Mouse (Mus musculus) heart, adult 2 months (tissue): ENCODE measurements around the gene Sco1. TPM values are rescaled to one million over a fixed set of nuclear protein-coding genes. Genes with fewer than 3 reads are reported as not detected.

ENCODE experiments used
- DNase-seq, 2 experiments: peaks; one replicate each; pipeline ENCODE4 v3.0.0; 2021
- H3K27ac ChIP-seq: fragments of 200-600 bp; 2 replicates; pipeline ENCODE4 v1.8.1; 2022
- H3K27me3 ChIP-seq: fragments of 200-500 bp; 2 replicates; pipeline ENCODE4 v1.6.1; 2012; ENCODE audit warnings: mild to moderate bottlenecking, low read length, inconsistent platforms, mixed read lengths; ENCODE audit not compliant: control insufficient read depth, insufficient read depth
- H3K36me3 ChIP-seq: fragments of 200-500 bp; 2 replicates; pipeline ENCODE4 v1.6.1; 2012; ENCODE audit warnings: low read length, inconsistent platforms; ENCODE audit not compliant: control insufficient read depth, insufficient read depth
- H3K4me1 ChIP-seq: fragments of 200-500 bp; 2 replicates; pipeline ENCODE4 v1.6.1; 2011; ENCODE audit warnings: low read length; ENCODE audit not compliant: control insufficient read depth, insufficient read depth
- H3K4me3 ChIP-seq: fragments of 200-600 bp; 2 replicates; pipeline ENCODE4 v1.8.1; 2022
- H3K79me2 ChIP-seq: fragments of 200-500 bp; replicated peaks from 2 replicates; pipeline ENCODE4 v1.6.1; 2012; ENCODE audit warnings: mild to moderate bottlenecking, inconsistent platforms, low read length, moderate library complexity, mixed read lengths; ENCODE audit not compliant: control insufficient read depth, insufficient read depth
- H3K9ac ChIP-seq: fragments of 200-500 bp; 2 replicates; pipeline ENCODE4 v1.6.1; 2012; ENCODE audit warnings: low read depth, mild to moderate bottlenecking, control low read depth, inconsistent platforms, low read length, mixed read lengths
- CTCF ChIP-seq: fragments of 200-600 bp; IDR thresholded peaks from 2 replicates; pipeline ENCODE4 v1.8.1; 2022; ENCODE audit warnings: antibody characterized with exemption, mild to moderate bottlenecking, moderate library complexity
- EP300 ChIP-seq: fragments of 200-500 bp; IDR thresholded peaks from 2 replicates; pipeline ENCODE4 v1.6.1; 2011; ENCODE audit warnings: low read depth, low read length, control low read depth; ENCODE audit not compliant: insufficient read depth
- POLR2A ChIP-seq: fragments of 200-500 bp; IDR thresholded peaks from 2 replicates; pipeline ENCODE4 v1.6.1; 2011; ENCODE audit warnings: mild to moderate bottlenecking, low read depth, low read length, control low read depth; ENCODE audit not compliant: insufficient read depth
- WGBS: fragments of 180-500 bp; shearing (Covaris S2); methylation state at CpG from one replicate; pipeline ENCODE4 v1.1.7; 2018; 5-methylcytosine and 5-hydroxymethylcytosine counted together
- intact Hi-C: fragments of 180-260 bp; cut with DNase I; formaldehyde crosslinking; loops from one replicate; pipeline ENCODE4 v1.15.1; 2025
- polyA plus RNA-seq: library from polyadenylated mRNA; depleted of rRNA; stranded (reverse); fragments of >200 nt; gene quantifications from 2 replicates; pipeline ENCODE4 v1.2.3, GENCODE M21; 2012
- total RNA-seq, 2 experiments: library from RNA; stranded (reverse); gene quantifications; 2 replicates each; pipeline ENCODE4 v1.2.3; 2021

Gene Sco1
- total and polyA plus RNA-seq, 3 experiments: 7.8 to 20.1 (median 18.3) TPM

DNA sequence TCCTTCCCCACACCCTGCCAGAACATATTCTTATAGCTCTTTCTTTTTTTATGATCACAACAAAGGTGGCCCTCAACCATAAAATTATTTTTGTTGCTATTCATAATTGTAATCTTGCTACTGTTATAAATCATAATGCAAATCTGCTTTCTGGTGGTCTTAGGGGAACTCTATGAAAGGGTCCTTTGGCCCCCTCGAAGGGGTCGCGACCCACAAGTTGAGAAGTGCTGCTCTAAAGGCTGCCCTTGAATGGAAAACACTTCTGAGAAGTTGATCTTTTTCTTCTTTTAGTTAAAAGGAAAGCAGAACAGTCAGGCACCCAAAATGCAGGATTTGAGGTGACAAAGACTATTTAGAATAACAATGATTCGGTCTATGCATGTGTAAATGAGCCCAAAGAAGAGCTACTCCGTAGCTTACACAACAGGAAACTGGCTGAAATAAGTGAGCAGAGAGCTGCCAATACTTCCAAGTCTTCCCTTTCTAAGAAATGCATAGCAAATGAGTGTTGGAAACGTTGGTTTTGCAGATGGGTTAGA is 28.6 kb upstream of the Sco1 start:
- no peak for DNase-seq
- Histone ChIP-seq H3K79me2 (no peaks in the 10 kb centered on the region), H3K27ac (no peak overlapping the region), H3K36me3 (no peaks in the 10 kb centered on the region), H3K27me3 (no peaks in the 10 kb centered on the region), H3K4me1 (peaks cover 2% of the 10 kb centered on the region), H3K9ac (no peak overlapping the region), H3K4me3 (no peak overlapping the region)
- WGBS: 50% methylated on average over 6 of the region's 6 CpGs
- intact Hi-C loops: loop anchor here (1.0 to 5.0 kb wide), 3 partner anchors 56 to 78 kb away; no protein-coding TSS in a partner anchor
- TF ChIP-seq EP300: no peak
- TF ChIP-seq POLR2A: no peak

GRCm38 (mm10) chr11:67024867-67025477 is 27.5 kb upstream of the Sco1 start, which contains the start of gene Tmem220:
Tmem220 (plus strand) TSS chr11:67025154.
- intact Hi-C loops: loop anchor here (1.0 to 5.0 kb wide), 4 partner anchors 27 to 77 kb away; partner anchors contain the start of genes Adprm and Sco1
- WGBS: 3% methylated on average over 32 of the region's 35 CpGs

DNA sequence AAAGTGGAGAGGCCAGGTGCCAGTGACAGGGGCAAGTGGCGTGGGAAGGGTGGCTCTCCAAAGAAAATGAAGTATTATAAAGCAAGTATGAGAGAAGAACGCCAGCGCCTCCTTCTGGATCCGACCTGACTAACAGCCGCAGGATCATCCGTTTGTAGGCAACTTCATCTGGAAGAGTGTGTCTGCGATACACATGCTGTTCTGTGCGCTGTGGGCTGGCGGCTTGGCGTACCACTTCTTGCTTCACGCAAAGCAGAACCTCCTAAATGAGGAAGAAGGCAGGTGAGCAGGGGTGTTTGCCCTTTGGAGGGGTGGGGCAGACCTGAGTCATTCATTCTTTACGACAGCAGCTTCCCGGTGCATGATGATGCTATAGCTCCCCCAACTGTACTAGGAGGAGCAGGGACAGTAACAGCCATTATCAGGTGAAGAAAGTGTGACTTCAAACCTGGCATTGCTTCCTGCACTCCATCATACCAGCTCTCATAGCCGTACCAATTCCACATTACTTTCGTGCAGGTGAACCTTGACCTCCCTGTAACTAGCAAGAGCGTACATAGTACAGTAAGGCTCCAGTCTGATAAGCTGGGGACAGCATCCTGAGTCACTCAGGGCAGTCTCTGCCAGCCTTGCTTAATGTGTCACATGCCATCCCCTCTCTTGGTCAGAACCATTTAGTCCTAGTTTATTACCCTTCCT is 21.4 kb upstream of the Sco1 start:
- H3K79me2 ChIP-seq: no peaks in the 10 kb centered on the region
- DNase-seq: no peak
- 53% methylated on average over 16 of the region's 16 CpGs for WGBS
- H3K9ac ChIP-seq: no peak overlapping the region
- H3K27me3 ChIP-seq: no peaks in the 10 kb centered on the region
- H3K4me1 ChIP-seq: no peaks in the 10 kb centered on the region; the same call in 1 of the 2 replicates
- no peak overlapping the region for H3K4me3 ChIP-seq
- H3K36me3 ChIP-seq: no peaks in the 10 kb centered on the region
- intact Hi-C loops: no loop called here
- TF ChIP-seq POLR2A: no peak
- TF ChIP-seq CTCF: 0 out of 2 replicates have a peak, but pooled peaks have one; percentile 6
- no peak overlapping the region for H3K27ac ChIP-seq

More at GRCm38 (mm10) chr11:67024867-67025477, 27.5 kb upstream of the Sco1 start, which contains the start of gene Tmem220:
- peak within 1 kb of the TSS; percentile 86 for H3K27ac ChIP-seq
- H3K4me1 ChIP-seq: peaks cover 2% of the 10 kb centered on the region
- H3K27me3 ChIP-seq: no peaks in the 10 kb centered on the region
- H3K36me3 ChIP-seq: no peaks in the 10 kb centered on the region
- H3K79me2 ChIP-seq: no peaks in the 10 kb centered on the region
- H3K9ac ChIP-seq: peak within 1 kb of the TSS; percentile 94
- peak within 1 kb of the TSS; percentile 76 for H3K4me3 ChIP-seq
- DNase-seq: peak; percentile 94
- peak; percentile 79 for TF ChIP-seq POLR2A
- TF ChIP-seq CTCF: peak; percentile 93
- peak; percentile 86; the same call in 1 of the 2 replicates for TF ChIP-seq EP300

DNA sequence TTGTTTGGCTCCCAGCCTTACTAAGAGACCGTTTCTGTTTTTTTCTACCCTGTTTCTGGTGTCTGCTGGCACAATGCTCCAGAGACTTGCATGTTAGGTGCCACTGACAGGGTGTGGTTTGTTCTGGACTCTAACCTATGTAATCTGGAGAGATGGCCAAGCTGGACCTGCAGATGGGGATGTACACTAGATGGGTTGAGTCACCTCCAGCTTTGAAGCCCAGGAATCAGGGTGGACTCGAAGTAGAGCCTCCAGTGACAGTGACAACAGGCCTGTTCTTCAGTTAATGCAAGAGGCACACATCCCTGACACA is 20.9 kb upstream of the Sco1 start:
- Histone ChIP-seq H3K4me1 (no peaks in the 10 kb centered on the region; the same call in 1 of the 2 replicates), H3K27ac (no peak overlapping the region), H3K9ac (no peak overlapping the region), H3K36me3 (no peaks in the 10 kb centered on the region), H3K79me2 (no peaks in the 10 kb centered on the region), H3K4me3 (no peak overlapping the region), H3K27me3 (no peaks in the 10 kb centered on the region)
- TF ChIP-seq POLR2A (no peak), CTCF (no peak), EP300 (no peak)
- no peak for DNase-seq
- intact Hi-C loops: no loop called here
- 62% methylated on average over 2 of the region's 2 CpGs for WGBS

GRCm38 (mm10) chr11:67034775-67035485 is 17.5 kb upstream of the Sco1 start:
- Histone ChIP-seq H3K4me1 (no peaks in the 10 kb centered on the region; the same call in 1 of the 2 replicates), H3K79me2 (no peaks in the 10 kb centered on the region), H3K27ac (no peak overlapping the region), H3K27me3 (no peaks in the 10 kb centered on the region), H3K36me3 (no peaks in the 10 kb centered on the region), H3K4me3 (no peak overlapping the region), H3K9ac (no peak overlapping the region)
- TF ChIP-seq POLR2A (no peak), CTCF (no peak), EP300 (no peak)
- no peak for DNase-seq
- WGBS: 65% methylated on average over 4 of the region's 4 CpGs
- intact Hi-C loops: no loop called here
